In the genomic region with DNA sequence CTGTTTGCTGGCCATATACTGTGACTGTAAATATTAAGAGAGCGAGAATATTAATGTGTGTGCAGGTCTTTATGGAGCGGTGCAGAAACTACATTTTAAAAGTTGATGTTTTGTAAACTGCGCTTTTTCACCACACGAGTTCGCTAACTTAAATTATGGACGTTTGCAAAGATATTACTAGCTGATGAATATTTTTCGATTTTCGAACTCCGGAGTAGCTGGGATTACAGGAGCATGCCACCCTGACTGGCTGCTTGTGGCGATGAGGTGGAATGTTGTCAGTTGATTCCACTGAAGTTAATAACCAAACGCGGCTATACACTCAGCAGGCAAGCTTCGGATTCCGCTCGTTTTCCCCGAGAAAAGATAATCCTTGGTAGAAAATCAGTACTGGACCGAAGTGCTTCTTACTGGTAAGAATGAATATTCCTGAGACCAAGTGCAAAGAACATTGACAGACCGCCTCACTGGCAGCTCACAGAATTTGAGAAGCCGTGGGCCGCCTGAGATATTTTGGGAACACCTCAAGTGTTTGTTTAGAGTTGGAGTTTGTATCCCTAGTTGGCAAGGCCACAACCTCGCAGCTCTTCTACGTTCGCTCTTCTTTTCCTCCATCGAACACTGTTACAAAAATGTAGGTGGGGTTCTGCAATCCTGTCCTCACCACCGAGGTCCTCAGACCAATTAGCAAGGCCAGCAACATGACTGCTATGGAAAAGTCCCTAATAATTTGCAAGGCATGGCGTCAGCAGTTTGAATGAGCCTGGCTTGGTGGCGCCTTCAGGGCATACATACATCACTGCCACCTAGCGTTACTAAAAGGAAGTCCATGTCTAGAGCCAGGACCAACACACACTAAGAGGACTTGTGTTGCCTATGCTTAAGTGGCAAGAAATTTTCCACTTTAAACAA, we compare ENCODE assay signal across 8 mouse cellular contexts. TPM values are rescaled to one million over a fixed set of nuclear protein-coding genes. Genes with fewer than 3 reads are reported as not detected.
DNase-seq lines count a peak whose midpoint lies in the region; ATAC-seq and TF ChIP-seq lines count a peak whose summit lies in the region.

No protein-coding gene starts in this region.

- H3K4me3 ChIP-seq in cerebellum, adult 2 months (replicated peaks; ENCODE audit: insufficient read depth, low read depth, low read length), result peak overlapping the region; percentile 12
- H3K4me3 ChIP-seq in forebrain, embryonic 16.5 days (replicated peaks; ENCODE audit: low read length), result peak overlapping the region; percentile 53
- peak overlapping the region; percentile 87 for H3K4me3 ChIP-seq in lung, adult 2 months (replicated peaks; ENCODE audit: extremely low read depth, low read depth, low read length)
- H3K4me3 ChIP-seq in neural tube, embryonic 15.5 days (replicated peaks), result peak overlapping the region; percentile 55

- H3K36me3 ChIP-seq in forebrain, embryonic 16.5 days (ENCODE audit: control insufficient read depth, insufficient read depth), result no peaks in the 10 kb centered on the region
- no peaks in the 10 kb centered on the region for H3K36me3 ChIP-seq in neural tube, embryonic 15.5 days

- no peaks in the 10 kb centered on the region for H3K4me1 ChIP-seq in cerebellum, adult 2 months (ENCODE audit: control insufficient read depth, insufficient read depth, low read length)
- H3K4me1 ChIP-seq in forebrain, embryonic 16.5 days (replicated peaks; ENCODE audit: control insufficient read depth, insufficient read depth, low read length), result peaks cover 17% of the 10 kb centered on the region
- H3K4me1 ChIP-seq in lung, adult 2 months (ENCODE audit: control insufficient read depth, insufficient read depth, low read length), result peaks cover 6% of the 10 kb centered on the region
- H3K4me1 ChIP-seq in neural tube, embryonic 15.5 days, result peaks cover 21% of the 10 kb centered on the region

- H3K9me3 ChIP-seq in forebrain, embryonic 16.5 days (ENCODE audit: control insufficient read depth, low read length), result no peaks in the 10 kb centered on the region
- no peaks in the 10 kb centered on the region for H3K9me3 ChIP-seq in neural tube, embryonic 15.5 days (replicated peaks)

- peak; percentile 83 for DNase-seq in Muller cell, postnatal 12 days (ENCODE audit: inconsistent ontology term)
- peak; percentile 46 to 59 for DNase-seq in cerebellum, adult 2 months
- peak; percentile 74 for DNase-seq in heart, postnatal 4 days
- peak; percentile 16 to 83 for DNase-seq in layer of hippocampus, adult 18-20 months (ENCODE audit: low spot score in 2 of 2)
- peak; percentile 76 for DNase-seq in lung, adult 2 months
- DNase-seq in thymus, postnatal 4 days, result peak; percentile 39

- no peak for TF ChIP-seq POLR2A in cerebellum, adult 2 months (IDR thresholded peaks at IDR 0.05; ENCODE audit: borderline replicate concordance, insufficient read depth, low read length)
- TF ChIP-seq POLR2A in lung, adult 2 months (IDR thresholded peaks at IDR 0.05; ENCODE audit: borderline replicate concordance, extremely low read depth, low read depth, low read length), result no peak

- peak; percentile 84 for TF ChIP-seq CTCF in cerebellum, adult 2 months (IDR thresholded peaks at IDR 0.05; ENCODE audit: borderline replicate concordance, insufficient read depth, low read depth, low read length)
- peak; percentile 90 for TF ChIP-seq CTCF in lung, adult 2 months (IDR thresholded peaks at IDR 0.05; ENCODE audit: insufficient read depth, low read length)

- peaks cover 2% of the 10 kb centered on the region; the same call in 1 of the 2 replicates for H3K27me3 ChIP-seq in cerebellum, adult 2 months (ENCODE audit: control insufficient read depth, insufficient read depth, low read length)
- peaks cover 4% of the 10 kb centered on the region for H3K27me3 ChIP-seq in forebrain, embryonic 16.5 days (replicated peaks; ENCODE audit: control insufficient read depth, insufficient read depth, low read length)
- 0 out of 2 replicates have a peak, but pooled peaks cover 7% of the 10 kb centered on the region for H3K27me3 ChIP-seq in neural tube, embryonic 15.5 days (replicated peaks)

- H3K9ac ChIP-seq in forebrain, embryonic 16.5 days (replicated peaks; ENCODE audit: low read depth, low read length), result no peak overlapping the region
- H3K9ac ChIP-seq in neural tube, embryonic 15.5 days (replicated peaks), result peak overlapping the region; percentile 61; the same call in 1 of the 2 replicates

- H3K4me2 ChIP-seq in forebrain, embryonic 16.5 days (ENCODE audit: low read length), result peak overlapping the region; percentile 96
- peak overlapping the region; percentile 99 for H3K4me2 ChIP-seq in neural tube, embryonic 15.5 days

- ATAC-seq in forebrain, embryonic 16.5 days, result peak; percentile 88
- peak; percentile 81; the same call in 1 of the 2 replicates for ATAC-seq in neural tube, embryonic 15.5 days (ENCODE audit: low FRiP score)

- H3K27ac ChIP-seq in cerebellum, adult 2 months (ENCODE audit: insufficient read depth, low read length), result no peak overlapping the region
- no peak overlapping the region for H3K27ac ChIP-seq in forebrain, embryonic 16.5 days (ENCODE audit: low read length)
- H3K27ac ChIP-seq in neural tube, embryonic 15.5 days (replicated peaks), result no peak overlapping the region

- WGBS in cerebellum, adult 2 months, result 25% methylated on average over 28 of the region's 28 CpGs
- WGBS in forebrain, embryonic 16.5 days, result 12% methylated on average over 28 of the region's 28 CpGs
- 8% methylated on average over 28 of the region's 28 CpGs for WGBS in lung, adult 2 months
- 16% methylated on average over 28 of the region's 28 CpGs for WGBS in neural tube, embryonic 15.5 days

RNA-seq across cellular contexts. Expression of gene Lrrk1, which starts 0.7 kb away (rescaled TPM):
- 2.6 TPM in 2 replicates for polyA plus RNA-seq in cerebellum, adult 2 months (2012; rRNA removed)
- polyA plus RNA-seq in forebrain, embryonic 16.5 days (2015; fragmentation: Nextera tagmentation; extraction: Ambion mirVana), result 2.7 and 3.2 TPM in 2 replicates
- 10 to 100 TPM; 11.9 to 14.0 TPM for total RNA-seq in heart, postnatal 4 days (2021)
- total RNA-seq in layer of hippocampus, adult 18-20 months (2021), result 1 to 10 TPM; 1.9 to 2.7 TPM
- polyA plus RNA-seq in lung, adult 2 months (2012; rRNA removed), result 69.1 and 76.4 TPM in 2 replicates
- polyA plus RNA-seq in neural tube, embryonic 15.5 days (2015; fragmentation: Nextera tagmentation; extraction: Ambion mirVana), result 5.1 and 8.2 TPM in 2 replicates

RNA-seq across cellular contexts. Expression of gene Gm10974, which starts 23.2 kb away (rescaled TPM):
- polyA plus RNA-seq in cerebellum, adult 2 months (2012; rRNA removed), result not detected in 2 replicates
- polyA plus RNA-seq in forebrain, embryonic 16.5 days (2015; fragmentation: Nextera tagmentation; extraction: Ambion mirVana), result not detected in 2 replicates
- total RNA-seq in heart, postnatal 4 days (2021), result not detected
- not detected for total RNA-seq in layer of hippocampus, adult 18-20 months (2021)
- not detected in 2 replicates for polyA plus RNA-seq in lung, adult 2 months (2012; rRNA removed)
- polyA plus RNA-seq in neural tube, embryonic 15.5 days (2015; fragmentation: Nextera tagmentation; extraction: Ambion mirVana), result not detected in 2 replicates

RNA-seq across cellular contexts. Expression of gene Aldh1a3, which starts 38.4 kb away (rescaled TPM):
- polyA plus RNA-seq in cerebellum, adult 2 months (2012; rRNA removed), result 1.2 and 1.3 TPM in 2 replicates
- 4.8 and 7.3 TPM in 2 replicates for polyA plus RNA-seq in forebrain, embryonic 16.5 days (2015; fragmentation: Nextera tagmentation; extraction: Ambion mirVana)
- 1 to 10 TPM; 1.8 to 1.9 TPM for total RNA-seq in heart, postnatal 4 days (2021)
- 1 to 10 TPM; 1.3 to 1.4 TPM for total RNA-seq in layer of hippocampus, adult 18-20 months (2021)
- polyA plus RNA-seq in lung, adult 2 months (2012; rRNA removed), result 0.41 and 0.53 TPM in 2 replicates
- polyA plus RNA-seq in neural tube, embryonic 15.5 days (2015; fragmentation: Nextera tagmentation; extraction: Ambion mirVana), result 3.5 and 3.6 TPM in 2 replicates

Comparison
In these comparisons a context has a peak if more than half of its experiments do, and no peak if none do; other contexts are left out.
1. H3K4me3 ChIP-seq: peak in every context shown above with its lines; median percentile 87 in lung, adult 2 months; 55 in neural tube, embryonic 15.5 days; 53 in forebrain, embryonic 16.5 days; 12 in cerebellum, adult 2 months.